Mouse (Mus musculus): ENCODE measurements around the gene Wap. TPM values are rescaled to one million over a fixed set of nuclear protein-coding genes. Genes with fewer than 3 reads are reported as not detected.
A peak's percentile ranks its signal among the peaks of the same experiment; 100 is the strongest.
"Not testable (repeated sequence)": the region's sequence is repeated elsewhere in the genome, so short reads cannot be mapped to it uniquely, and the experiment has no call there.

Gene Wap
- polyA plus RNA-seq, 1 experiment, result not detected

DNA sequence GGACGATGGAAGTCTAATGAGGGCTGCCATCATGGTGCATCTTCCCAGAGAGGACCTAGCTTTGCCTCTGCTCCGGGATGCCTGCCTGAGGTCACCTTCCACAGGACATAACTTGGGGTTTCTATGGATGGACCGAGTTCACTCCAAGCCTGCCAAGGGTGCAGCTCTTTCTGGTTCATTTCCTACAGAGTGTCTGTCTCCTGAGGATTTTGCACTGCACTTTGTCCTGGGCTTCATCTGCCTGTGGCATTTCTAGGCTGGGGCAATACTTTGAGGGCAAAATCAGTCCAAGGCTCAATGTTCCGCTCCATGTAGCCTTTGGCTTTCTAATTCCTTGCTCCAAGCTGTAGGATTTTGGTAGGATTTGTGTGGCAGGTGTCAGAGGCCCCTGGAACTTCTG, 32.4 kb upstream of the Wap start:
- Histone ChIP-seq H3K27ac (ENCODE audit: control insufficient read depth, insufficient read depth, low read depth, low read length, poor library complexity) (no peak overlapping the region), H3K4me3 (replicated peaks; ENCODE audit: control insufficient read depth, low read depth, low read length) (no peak overlapping the region), H3K4me1 (ENCODE audit: control insufficient read depth, insufficient read depth, low read length) (no peaks in the 10 kb centered on the region)
- TF ChIP-seq CTCF (IDR thresholded peaks at IDR 0.05; ENCODE audit: control insufficient read depth, insufficient read depth, low read length) (no peak), POLR2A (IDR thresholded peaks at IDR 0.05; ENCODE audit: borderline replicate concordance, control insufficient read depth, low read depth, low read length) (no peak)
- 86% methylated on average over 4 of the region's 4 CpGs for WGBS

DNA sequence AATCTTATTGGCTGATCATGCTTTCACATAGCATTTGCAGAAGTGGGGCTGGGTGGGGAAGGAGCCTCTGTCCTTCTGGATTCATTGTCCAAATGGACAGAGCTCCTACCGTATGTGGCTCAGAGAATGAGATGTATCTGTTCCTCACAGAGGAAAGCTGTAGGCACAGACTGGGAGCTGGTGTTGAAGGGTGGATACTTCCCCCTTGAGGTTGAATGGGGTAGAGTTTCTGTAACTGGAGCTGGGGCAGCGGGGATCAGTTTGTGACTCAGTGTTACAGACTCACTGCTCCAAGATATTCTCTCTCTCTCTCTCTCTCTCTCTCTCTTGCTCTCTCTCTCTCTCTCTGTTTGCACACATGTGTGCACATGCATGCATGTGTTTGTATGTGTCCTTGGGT, 31.6 kb upstream of the Wap start:
- Histone ChIP-seq H3K4me3 (replicated peaks; ENCODE audit: control insufficient read depth, low read depth, low read length) (no peak overlapping the region), H3K4me1 (ENCODE audit: control insufficient read depth, insufficient read depth, low read length) (no peaks in the 10 kb centered on the region), H3K27ac (ENCODE audit: control insufficient read depth, insufficient read depth, low read depth, low read length, poor library complexity) (no peak overlapping the region)
- WGBS, result 55% methylated on average over 2 of the region's 2 CpGs
- TF ChIP-seq CTCF (IDR thresholded peaks at IDR 0.05; ENCODE audit: control insufficient read depth, insufficient read depth, low read length), result no peak
- no peak for TF ChIP-seq POLR2A (IDR thresholded peaks at IDR 0.05; ENCODE audit: borderline replicate concordance, control insufficient read depth, low read depth, low read length)

DNA sequence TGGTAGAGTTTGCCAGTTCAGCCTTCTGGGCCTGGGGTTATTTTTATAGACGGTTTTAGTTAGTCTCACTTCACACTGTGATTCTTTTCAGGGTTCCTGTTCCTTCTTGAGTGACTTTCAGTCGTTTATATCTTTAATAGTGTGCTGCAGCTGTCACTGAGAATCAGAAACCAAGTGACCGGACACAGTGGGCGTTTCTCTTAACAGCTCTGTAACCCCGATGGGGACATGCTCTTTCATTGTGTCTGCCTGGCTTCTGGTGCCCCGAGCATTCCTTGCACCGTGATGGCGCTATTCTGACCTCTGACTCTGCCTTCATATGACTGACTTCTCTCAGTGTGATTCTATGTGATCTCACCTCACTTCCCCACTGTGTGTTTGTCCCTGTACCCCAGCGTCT, 30.6 kb upstream of the Wap start:
- TF ChIP-seq CTCF (IDR thresholded peaks at IDR 0.05; ENCODE audit: control insufficient read depth, insufficient read depth, low read length), result no peak
- TF ChIP-seq POLR2A (IDR thresholded peaks at IDR 0.05; ENCODE audit: borderline replicate concordance, control insufficient read depth, low read depth, low read length), result no peak
- Histone ChIP-seq H3K4me3 (replicated peaks; ENCODE audit: control insufficient read depth, low read depth, low read length) (no peak overlapping the region), H3K27ac (ENCODE audit: control insufficient read depth, insufficient read depth, low read depth, low read length, poor library complexity) (no peak overlapping the region), H3K4me1 (ENCODE audit: control insufficient read depth, insufficient read depth, low read length) (no peaks in the 10 kb centered on the region)
- 59% methylated on average over 9 of the region's 9 CpGs for WGBS

- no peaks in the 10 kb centered on the region; the same call in 1 of the 2 replicates for H3K4me1 ChIP-seq (ENCODE audit: control insufficient read depth, insufficient read depth, low read length)
- WGBS, result 58% methylated on average over 2 of the region's 2 CpGs
- H3K4me3 ChIP-seq (replicated peaks; ENCODE audit: control insufficient read depth, low read depth, low read length), result no peak overlapping the region
- no peak overlapping the region for H3K27ac ChIP-seq (ENCODE audit: control insufficient read depth, insufficient read depth, low read depth, low read length, poor library complexity)
- TF ChIP-seq CTCF (IDR thresholded peaks at IDR 0.05; ENCODE audit: control insufficient read depth, insufficient read depth, low read length) (no peak), POLR2A (IDR thresholded peaks at IDR 0.05; ENCODE audit: borderline replicate concordance, control insufficient read depth, low read depth, low read length) (no peak)
These were observed 28.2 kb upstream of the Wap start for GRCm38 (mm10) chr11:6666634-6667033.

- TF ChIP-seq POLR2A (IDR thresholded peaks at IDR 0.05; ENCODE audit: borderline replicate concordance, control insufficient read depth, low read depth, low read length), result no peak
- TF ChIP-seq CTCF (IDR thresholded peaks at IDR 0.05; ENCODE audit: control insufficient read depth, insufficient read depth, low read length), result no peak
- Histone ChIP-seq H3K4me1 (ENCODE audit: control insufficient read depth, insufficient read depth, low read length) (no peaks in the 10 kb centered on the region; the same call in 1 of the 2 replicates), H3K4me3 (replicated peaks; ENCODE audit: control insufficient read depth, low read depth, low read length) (no peak overlapping the region), H3K27ac (ENCODE audit: control insufficient read depth, insufficient read depth, low read depth, low read length, poor library complexity) (no peak overlapping the region)
- WGBS, result 74% methylated on average over 14 of the region's 14 CpGs
These were observed 22.8 kb upstream of the Wap start for GRCm38 (mm10) chr11:6661206-6661605.

DNA sequence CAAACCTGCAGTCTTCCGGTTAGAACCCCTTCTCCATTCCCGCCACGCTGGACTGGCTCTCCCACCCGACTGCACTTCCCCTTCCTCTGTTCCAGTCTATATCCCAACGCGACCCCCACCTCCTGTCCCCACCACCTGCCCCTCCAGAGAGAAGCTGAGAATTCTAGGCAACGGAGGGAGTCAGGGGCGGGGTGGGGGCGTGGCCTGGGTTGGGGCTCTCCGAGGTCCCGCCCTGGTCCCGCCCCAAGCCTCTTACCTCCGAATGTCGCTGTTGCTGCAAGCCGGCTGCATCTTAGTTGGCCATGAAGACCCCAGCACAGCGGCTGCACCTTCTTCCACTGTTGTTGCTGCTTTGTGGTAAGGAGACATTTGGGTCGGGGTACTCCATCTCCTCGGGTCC, 19.8 kb upstream of the Wap start, which contains the start of gene Ramp3:
TSS of gene Ramp3 (plus strand) at position 251 of the 400 bp plus-strand sequence.
- TF ChIP-seq POLR2A (IDR thresholded peaks at IDR 0.05; ENCODE audit: borderline replicate concordance, control insufficient read depth, low read depth, low read length) (no peak), CTCF (IDR thresholded peaks at IDR 0.05; ENCODE audit: control insufficient read depth, insufficient read depth, low read length) (no peak)
- 1% methylated on average over 18 of the region's 18 CpGs for WGBS
- no peak within 1 kb of the TSS for H3K27ac ChIP-seq (ENCODE audit: control insufficient read depth, insufficient read depth, low read depth, low read length, poor library complexity)
- no peaks in the 10 kb centered on the region; the same call in 1 of the 2 replicates for H3K4me1 ChIP-seq (ENCODE audit: control insufficient read depth, insufficient read depth, low read length)
- H3K4me3 ChIP-seq (replicated peaks; ENCODE audit: control insufficient read depth, low read depth, low read length), result no peak within 1 kb of the TSS

GRCm38 (mm10) chr11:6654903-6655302, 16.5 kb upstream of the Wap start:
- Histone ChIP-seq H3K4me1 (ENCODE audit: control insufficient read depth, insufficient read depth, low read length) (no peaks in the 10 kb centered on the region), H3K27ac (ENCODE audit: control insufficient read depth, insufficient read depth, low read depth, low read length, poor library complexity) (no peak overlapping the region), H3K4me3 (replicated peaks; ENCODE audit: control insufficient read depth, low read depth, low read length) (no peak overlapping the region)
- WGBS, result 3% methylated on average over 2 of the region's 2 CpGs
- TF ChIP-seq POLR2A (IDR thresholded peaks at IDR 0.05; ENCODE audit: borderline replicate concordance, control insufficient read depth, low read depth, low read length), result no peak
- peak; percentile 60 for TF ChIP-seq CTCF (IDR thresholded peaks at IDR 0.05; ENCODE audit: control insufficient read depth, insufficient read depth, low read length)

- 62% methylated on average over 3 of the region's 3 CpGs for WGBS
- H3K4me3 ChIP-seq (replicated peaks; ENCODE audit: control insufficient read depth, low read depth, low read length); H3K27ac ChIP-seq (ENCODE audit: control insufficient read depth, insufficient read depth, low read depth, low read length, poor library complexity); H3K4me1 ChIP-seq (ENCODE audit: control insufficient read depth, insufficient read depth, low read length): not testable (repeated sequence)
These were observed 14.5 kb upstream of the Wap start for GRCm38 (mm10) chr11:6652978-6653377.

GRCm38 (mm10) chr11:6650519-6650918, 12.1 kb upstream of the Wap start:
- no peak overlapping the region for H3K4me3 ChIP-seq (replicated peaks; ENCODE audit: control insufficient read depth, low read depth, low read length)
- no peak overlapping the region for H3K27ac ChIP-seq (ENCODE audit: control insufficient read depth, insufficient read depth, low read depth, low read length, poor library complexity)
- H3K4me1 ChIP-seq (ENCODE audit: control insufficient read depth, insufficient read depth, low read length), result no peaks in the 10 kb centered on the region
- TF ChIP-seq CTCF (IDR thresholded peaks at IDR 0.05; ENCODE audit: control insufficient read depth, insufficient read depth, low read length), result no peak
- no peak for TF ChIP-seq POLR2A (IDR thresholded peaks at IDR 0.05; ENCODE audit: borderline replicate concordance, control insufficient read depth, low read depth, low read length)
- WGBS, result 52% methylated on average over 7 of the region's 7 CpGs
